Mouse (Mus musculus): ENCODE measurements around the gene Pmepa1. TPM values are rescaled to one million over a fixed set of nuclear protein-coding genes. Genes with fewer than 3 reads are reported as not detected.

Pmepa1 gene
- polyA plus RNA-seq, 1 experiment from 2014 or later: 4.1 TPM

GRCm38 (mm10) chr2:173271541-173271940 is 4.8 kb downstream of the Pmepa1 start:
- H3K4me3 ChIP-seq (ENCODE audit: low read length): no peak overlapping the region
- H3K27ac ChIP-seq (ENCODE audit: low read length): no peak overlapping the region
- no peaks in the 10 kb centered on the region for H3K36me3 ChIP-seq (ENCODE audit: control insufficient read depth, insufficient read depth)
- H3K9ac ChIP-seq (ENCODE audit: low read length): no peak overlapping the region
- 76% methylated on average over 9 of the region's 9 CpGs for WGBS
- no peaks in the 10 kb centered on the region for H3K27me3 ChIP-seq (ENCODE audit: control insufficient read depth, insufficient read depth, low read length)
- H3K4me2 ChIP-seq (ENCODE audit: low read depth, low read length): 0 out of 2 replicates have a peak overlapping the region, but pooled peaks have one; percentile 24
- H3K9me3 ChIP-seq (replicated peaks; ENCODE audit: control insufficient read depth, low read length): no peaks in the 10 kb centered on the region
- ATAC-seq (replicated peaks; ENCODE audit: extremely low read depth, insufficient read depth, low FRiP score): no peak
- peaks cover 66% of the 10 kb centered on the region for H3K4me1 ChIP-seq (ENCODE audit: control insufficient read depth, insufficient read depth, low read length)

GRCm38 (mm10) chr2:173270601-173271248 is 5.6 kb downstream of the Pmepa1 start:
- no peak overlapping the region for H3K4me2 ChIP-seq (ENCODE audit: low read depth, low read length)
- H3K4me1 ChIP-seq (ENCODE audit: control insufficient read depth, insufficient read depth, low read length): peaks cover 74% of the 10 kb centered on the region
- ATAC-seq (replicated peaks; ENCODE audit: extremely low read depth, insufficient read depth, low FRiP score): no peak
- H3K9ac ChIP-seq (ENCODE audit: low read length): no peak overlapping the region
- no peaks in the 10 kb centered on the region for H3K27me3 ChIP-seq (ENCODE audit: control insufficient read depth, insufficient read depth, low read length)
- no peaks in the 10 kb centered on the region for H3K9me3 ChIP-seq (replicated peaks; ENCODE audit: control insufficient read depth, low read length)
- H3K4me3 ChIP-seq (ENCODE audit: low read length): no peak overlapping the region
- WGBS: 77% methylated on average over 11 of the region's 11 CpGs
- no peak overlapping the region for H3K27ac ChIP-seq (ENCODE audit: low read length)
- H3K36me3 ChIP-seq (ENCODE audit: control insufficient read depth, insufficient read depth): no peaks in the 10 kb centered on the region

GRCm38 (mm10) chr2:173270196-173270595 is 6.1 kb downstream of the Pmepa1 start:
- 47% methylated on average over 9 of the region's 9 CpGs for WGBS
- Histone ChIP-seq H3K9ac (ENCODE audit: low read length) (no peak overlapping the region), H3K4me2 (ENCODE audit: low read depth, low read length) (no peak overlapping the region)

GRCm38 (mm10) chr2:173267562-173267961 is 8.8 kb downstream of the Pmepa1 start:
- H3K27me3 ChIP-seq (ENCODE audit: control insufficient read depth, insufficient read depth, low read length): no peaks in the 10 kb centered on the region
- 67% methylated on average over 3 of the region's 3 CpGs for WGBS
- no peaks in the 10 kb centered on the region for H3K9me3 ChIP-seq (replicated peaks; ENCODE audit: control insufficient read depth, low read length)
- no peak overlapping the region for H3K4me2 ChIP-seq (ENCODE audit: low read depth, low read length)
- no peak overlapping the region for H3K27ac ChIP-seq (ENCODE audit: low read length)
- no peak for ATAC-seq (replicated peaks; ENCODE audit: extremely low read depth, insufficient read depth, low FRiP score)
- no peak overlapping the region for H3K9ac ChIP-seq (ENCODE audit: low read length)
- H3K36me3 ChIP-seq (ENCODE audit: control insufficient read depth, insufficient read depth): no peaks in the 10 kb centered on the region
- H3K4me1 ChIP-seq (ENCODE audit: control insufficient read depth, insufficient read depth, low read length): peaks cover 73% of the 10 kb centered on the region
- no peak overlapping the region for H3K4me3 ChIP-seq (ENCODE audit: low read length)

More at GRCm38 (mm10) chr2:173270196-173270595, 6.1 kb downstream of the Pmepa1 start:
- no peaks in the 10 kb centered on the region for H3K36me3 ChIP-seq (ENCODE audit: control insufficient read depth, insufficient read depth)
- H3K27me3 ChIP-seq (ENCODE audit: control insufficient read depth, insufficient read depth, low read length): no peaks in the 10 kb centered on the region
- H3K27ac ChIP-seq (ENCODE audit: low read length): no peak overlapping the region
- H3K4me1 ChIP-seq (ENCODE audit: control insufficient read depth, insufficient read depth, low read length): peaks cover 78% of the 10 kb centered on the region
- no peaks in the 10 kb centered on the region for H3K9me3 ChIP-seq (replicated peaks; ENCODE audit: control insufficient read depth, low read length)
- no peak for ATAC-seq (replicated peaks; ENCODE audit: extremely low read depth, insufficient read depth, low FRiP score)
- no peak overlapping the region for H3K4me3 ChIP-seq (ENCODE audit: low read length)

- no peak overlapping the region for H3K27ac ChIP-seq (ENCODE audit: low read length)
- 73% methylated on average over 25 of the region's 25 CpGs for WGBS
- no peak overlapping the region for H3K4me2 ChIP-seq (ENCODE audit: low read depth, low read length)
- peaks cover 70% of the 10 kb centered on the region for H3K4me1 ChIP-seq (ENCODE audit: control insufficient read depth, insufficient read depth, low read length)
- no peak overlapping the region for H3K9ac ChIP-seq (ENCODE audit: low read length)
- H3K27me3 ChIP-seq (ENCODE audit: control insufficient read depth, insufficient read depth, low read length): no peaks in the 10 kb centered on the region
- no peaks in the 10 kb centered on the region for H3K36me3 ChIP-seq (ENCODE audit: control insufficient read depth, insufficient read depth)
- ATAC-seq (replicated peaks; ENCODE audit: extremely low read depth, insufficient read depth, low FRiP score): no peak
- no peaks in the 10 kb centered on the region for H3K9me3 ChIP-seq (replicated peaks; ENCODE audit: control insufficient read depth, low read length)
- H3K4me3 ChIP-seq (ENCODE audit: low read length): no peak overlapping the region
These were observed 9.8 kb downstream of the Pmepa1 start for GRCm38 (mm10) chr2:173266349-173267112.

- 87% methylated on average over 22 of the region's 22 CpGs for WGBS
- Histone ChIP-seq H3K4me1 (ENCODE audit: control insufficient read depth, insufficient read depth, low read length) (peaks cover 70% of the 10 kb centered on the region), H3K27ac (ENCODE audit: low read length) (no peak overlapping the region), H3K36me3 (ENCODE audit: control insufficient read depth, insufficient read depth) (no peaks in the 10 kb centered on the region), H3K9ac (ENCODE audit: low read length) (no peak overlapping the region), H3K27me3 (ENCODE audit: control insufficient read depth, insufficient read depth, low read length) (no peaks in the 10 kb centered on the region), H3K4me2 (ENCODE audit: low read depth, low read length) (no peak overlapping the region), H3K4me3 (ENCODE audit: low read length) (no peak overlapping the region), H3K9me3 (replicated peaks; ENCODE audit: control insufficient read depth, low read length) (no peaks in the 10 kb centered on the region)
- no peak for ATAC-seq (replicated peaks; ENCODE audit: extremely low read depth, insufficient read depth, low FRiP score)
These were observed 10.7 kb downstream of the Pmepa1 start for GRCm38 (mm10) chr2:173265468-173266265.

GRCm38 (mm10) chr2:173264467-173265128 is 11.7 kb downstream of the Pmepa1 start:
- no peak overlapping the region for H3K4me2 ChIP-seq (ENCODE audit: low read depth, low read length)
- no peak overlapping the region for H3K9ac ChIP-seq (ENCODE audit: low read length)
- H3K9me3 ChIP-seq (replicated peaks; ENCODE audit: control insufficient read depth, low read length): no peaks in the 10 kb centered on the region
- no peak overlapping the region for H3K4me3 ChIP-seq (ENCODE audit: low read length)
- no peaks in the 10 kb centered on the region for H3K27me3 ChIP-seq (ENCODE audit: control insufficient read depth, insufficient read depth, low read length)
- ATAC-seq (replicated peaks; ENCODE audit: extremely low read depth, insufficient read depth, low FRiP score): peak; percentile 59
- H3K27ac ChIP-seq (ENCODE audit: low read length): no peak overlapping the region
- WGBS: 32% methylated on average over 13 of the region's 13 CpGs
- H3K36me3 ChIP-seq (ENCODE audit: control insufficient read depth, insufficient read depth): no peaks in the 10 kb centered on the region
- H3K4me1 ChIP-seq (ENCODE audit: control insufficient read depth, insufficient read depth, low read length): peaks cover 69% of the 10 kb centered on the region

GRCm38 (mm10) chr2:173263636-173264330 is 12.6 kb downstream of the Pmepa1 start:
- Histone ChIP-seq H3K27me3 (ENCODE audit: control insufficient read depth, insufficient read depth, low read length) (no peaks in the 10 kb centered on the region), H3K27ac (ENCODE audit: low read length) (no peak overlapping the region), H3K36me3 (ENCODE audit: control insufficient read depth, insufficient read depth) (no peaks in the 10 kb centered on the region), H3K4me1 (ENCODE audit: control insufficient read depth, insufficient read depth, low read length) (peaks cover 71% of the 10 kb centered on the region), H3K4me3 (ENCODE audit: low read length) (no peak overlapping the region), H3K9me3 (replicated peaks; ENCODE audit: control insufficient read depth, low read length) (no peaks in the 10 kb centered on the region), H3K4me2 (ENCODE audit: low read depth, low read length) (no peak overlapping the region), H3K9ac (ENCODE audit: low read length) (no peak overlapping the region)
- peak; percentile 50 for ATAC-seq (replicated peaks; ENCODE audit: extremely low read depth, insufficient read depth, low FRiP score)
- 53% methylated on average over 11 of the region's 11 CpGs for WGBS

Measured in heart, embryonic 16.5 days (tissue).